Comparison of ENCODE assay signal across 28 mouse cellular contexts in the genomic region with DNA sequence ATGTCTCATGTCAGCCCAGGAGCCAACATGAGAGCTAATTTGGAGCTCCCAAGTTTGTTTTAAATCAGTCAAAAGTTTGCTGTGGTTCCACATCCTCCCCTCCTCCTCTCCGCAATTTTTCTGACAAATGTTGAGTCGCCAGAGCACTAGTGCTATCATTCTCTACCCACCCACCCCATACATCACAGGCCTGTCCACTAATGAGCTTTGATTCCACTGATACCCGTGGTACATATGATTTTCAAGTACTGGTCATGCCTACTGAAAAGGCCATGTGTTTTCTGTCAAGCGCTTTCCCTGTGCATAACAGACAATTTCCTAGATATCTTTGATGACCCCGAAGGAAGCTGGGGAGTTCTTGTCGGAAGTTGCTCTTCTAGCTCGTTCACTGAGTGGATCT.
DNase-seq lines count a peak whose midpoint lies in the region; ATAC-seq and TF ChIP-seq lines count a peak whose summit lies in the region.
"Had no signal": no experiment of that assay in that cellular context is flagged by ENCODE, and none has a peak within 500 bp of the region (broad histone marks: within the 10 kb centered on the region; RNA-seq: fewer than 3 reads in every experiment).

No protein-coding gene starts in this region.

- H3K9ac ChIP-seq in kidney, embryonic 14.5 days (ENCODE audit: low read depth, low read length): no peak overlapping the region
- H3K9ac ChIP-seq: forebrain, embryonic 13.5 days; heart, embryonic 12.5 days; heart, embryonic 15.5 days; hindbrain, embryonic 13.5 days; intestine, embryonic 15.5 days had no signal

- 61% methylated on average over 7 of the region's 7 CpGs for WGBS in kidney, embryonic 14.5 days
- 36% methylated on average over 7 of the region's 7 CpGs for WGBS in limb, embryonic 10.5 days

- no peak for TF ChIP-seq CTCF in gastrocnemius, adult 2 months (IDR thresholded peaks at IDR 0.05)

- no peaks in the 10 kb centered on the region for H3K36me3 ChIP-seq in kidney, embryonic 14.5 days (ENCODE audit: control insufficient read depth, insufficient read depth, low read length)
- no peaks in the 10 kb centered on the region for H3K36me3 ChIP-seq in limb, embryonic 10.5 days
- H3K36me3 ChIP-seq: forebrain, embryonic 10.5 days; G1E; heart, embryonic 12.5 days; heart, embryonic 15.5 days; hindbrain, embryonic 10.5 days; hindbrain, embryonic 13.5 days; intestine, embryonic 15.5 days had no signal

- no peak overlapping the region for H3K4me2 ChIP-seq in kidney, embryonic 14.5 days (replicated peaks; ENCODE audit: low read depth, low read length)
- H3K4me2 ChIP-seq: forebrain, embryonic 13.5 days; heart, embryonic 12.5 days; heart, embryonic 15.5 days; hindbrain, embryonic 13.5 days; intestine, embryonic 15.5 days had no signal

- no peaks in the 10 kb centered on the region for H3K27me3 ChIP-seq in kidney, embryonic 14.5 days (ENCODE audit: control insufficient read depth, insufficient read depth, low read length)
- no peaks in the 10 kb centered on the region for H3K27me3 ChIP-seq in limb, embryonic 10.5 days (ENCODE audit: low read depth, poor library complexity, severe bottlenecking)
- H3K27me3 ChIP-seq: CH12.LX; forebrain, embryonic 13.5 days; heart, embryonic 12.5 days; heart, embryonic 15.5 days; hindbrain, embryonic 13.5 days; intestine, embryonic 15.5 days had no signal

- H3K27ac ChIP-seq in kidney, embryonic 14.5 days (ENCODE audit: low read depth, low read length): no peak overlapping the region
- H3K27ac ChIP-seq in limb, embryonic 10.5 days: peak overlapping the region; percentile 36
- H3K27ac ChIP-seq in gastrocnemius, adult 2 months: no peak overlapping the region
- H3K27ac ChIP-seq: forebrain, embryonic 10.5 days; forebrain, embryonic 13.5 days; heart, embryonic 15.5 days; hindbrain, embryonic 10.5 days; hindbrain, embryonic 13.5 days; intestine, embryonic 15.5 days had no signal

- no peak for DNase-seq in kidney, adult 18-20 months
- DNase-seq in MN1 (ENCODE audit: low spot score): peak; percentile 75
- DNase-seq in embryo, embryonic 11 days: peak; percentile 17
- DNase-seq in limb, embryonic 10.5 days (ENCODE audit: low spot score): peak; percentile 54
- no peak for DNase-seq in yolk sac, embryonic 10.5 days (ENCODE audit: low spot score)
- no peak for DNase-seq in gastrocnemius, adult 2 months
- DNase-seq: adrenal gland, adult 8-10 months; adrenal gland, postnatal 25 days; B cell, adult 2 months; cerebellum, adult 18-20 months; cerebellum, adult 9-10 months; cerebellum, postnatal 14 days; gastrocnemius, postnatal 25 days; heart, adult 18-20 months; heart, postnatal 10 days; heart, postnatal 36 days had no signal

- no peaks in the 10 kb centered on the region for H3K4me1 ChIP-seq in kidney, embryonic 14.5 days (ENCODE audit: control insufficient read depth, insufficient read depth, low read length)
- H3K4me1 ChIP-seq in limb, embryonic 10.5 days: peaks cover 19% of the 10 kb centered on the region
- H3K4me1 ChIP-seq: forebrain, embryonic 10.5 days; forebrain, embryonic 13.5 days; heart, embryonic 12.5 days; heart, embryonic 15.5 days; hindbrain, embryonic 10.5 days; hindbrain, embryonic 13.5 days; intestine, embryonic 15.5 days had no signal

- no peak overlapping the region for H3K4me3 ChIP-seq in kidney, embryonic 14.5 days (ENCODE audit: low read length)
- no peak overlapping the region for H3K4me3 ChIP-seq in limb, embryonic 10.5 days
- no peak overlapping the region for H3K4me3 ChIP-seq in gastrocnemius, adult 2 months
- H3K4me3 ChIP-seq: forebrain, embryonic 10.5 days; forebrain, embryonic 13.5 days; heart, embryonic 12.5 days; heart, embryonic 15.5 days; hindbrain, embryonic 10.5 days; hindbrain, embryonic 13.5 days; intestine, embryonic 15.5 days had no signal

- intact Hi-C loops in gastrocnemius, adult 2 months (cut with DNase I): no loop called here

- no peaks in the 10 kb centered on the region for H3K9me3 ChIP-seq in kidney, embryonic 14.5 days (ENCODE audit: control insufficient read depth, low read length)
- H3K9me3 ChIP-seq in limb, embryonic 10.5 days (replicated peaks): no peaks in the 10 kb centered on the region
- H3K9me3 ChIP-seq: forebrain, embryonic 10.5 days; forebrain, embryonic 13.5 days; G1E; heart, embryonic 12.5 days; heart, embryonic 15.5 days; hindbrain, embryonic 10.5 days; hindbrain, embryonic 13.5 days; intestine, embryonic 15.5 days had no signal

- ATAC-seq in kidney, embryonic 14.5 days (ENCODE audit: low FRiP score, low TSS enrichment): peak; percentile 20; the same call in 1 of the 2 replicates
- ATAC-seq: forebrain, embryonic 13.5 days; forebrain, embryonic 16.5 days; hindbrain, embryonic 16.5 days; intestine, embryonic 15.5 days had no signal

Comparison
In these comparisons a context has a peak if more than half of its experiments do, and no peak if none do; other contexts are left out.
1. DNase-seq: peak in MN1 (single experiment), embryo, embryonic 11 days (single experiment) and limb, embryonic 10.5 days (single experiment); none in kidney, adult 18-20 months (single experiment), yolk sac, embryonic 10.5 days (single experiment) and gastrocnemius, adult 2 months (single experiment).